Mouse (Mus musculus) lung, postnatal 0 days (tissue): ENCODE data around the gene Tlk1.

Experiments
- CTCF ChIP-seq: IDR thresholded peaks from 2 replicates; pipeline ENCODE4 v1.5.1; 2016; ENCODE audit warnings: antibody characterized with exemption, mild to moderate bottlenecking
- EP300 ChIP-seq: IDR thresholded peaks from 2 replicates; pipeline ENCODE4 v1.6.1; 2016; ENCODE audit warnings: antibody characterized with exemption, mild to moderate bottlenecking, control low read depth

DNA sequence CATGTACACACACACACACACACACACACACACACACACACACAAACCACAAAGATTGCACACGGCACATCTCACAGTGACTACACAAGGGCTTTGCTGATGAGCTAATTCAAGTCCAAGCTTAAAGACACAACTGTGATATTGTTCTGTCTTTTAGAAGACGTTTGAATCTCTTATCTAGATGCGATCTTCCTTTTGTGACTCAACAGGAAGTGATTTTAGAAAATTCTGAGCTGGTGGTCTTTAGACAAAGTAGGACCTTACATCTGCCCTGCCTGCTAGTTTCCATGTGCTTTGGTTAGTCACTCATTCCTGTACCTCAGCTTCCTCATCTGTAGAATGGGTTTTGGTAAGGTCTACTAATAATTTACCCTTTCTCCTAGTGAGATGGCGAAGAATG lies 49.6 kb upstream of the Tlk1 start:
- no peak for TF ChIP-seq CTCF
- no peak for TF ChIP-seq EP300
